Mouse (Mus musculus) heart, embryonic 11.5 days (tissue): ENCODE results near the gene Keg1. TPM values are rescaled to one million over a fixed set of nuclear protein-coding genes. Genes with fewer than 3 reads are reported as not detected.
"Not testable (repeated sequence)": the region's sequence is repeated elsewhere in the genome, so short reads cannot be mapped to it uniquely, and the experiment has no call there.

Experiments used
- ATAC-seq: fragments of 200-750 bp; cut with Nextera tagmentation; replicated peaks from 2 replicates; pipeline ENCODE4 v1.8.0; 2017; ENCODE audit warnings: moderate library complexity; ENCODE audit not compliant: insufficient number of reproducible peaks, low FRiP score, low TSS enrichment
- H3K27ac ChIP-seq: fragments of 300-500 bp; sonication (generic); 2 replicates; pipeline ENCODE4 v1.5.1; 2014; ENCODE audit warnings: mild to moderate bottlenecking, low read depth, low read length
- H3K27me3 ChIP-seq: fragments of 300-500 bp; sonication (generic); 2 replicates; pipeline ENCODE4 v1.6.1; 2014; ENCODE audit warnings: mild to moderate bottlenecking, low read length, mixed read lengths; ENCODE audit not compliant: control insufficient read depth, insufficient read depth
- H3K36me3 ChIP-seq: fragments of 300-500 bp; sonication (generic); 2 replicates; pipeline ENCODE4 v1.6.1; 2014; ENCODE audit warnings: mild to moderate bottlenecking, low read length, moderate library complexity, mixed read lengths; ENCODE audit not compliant: control insufficient read depth, insufficient read depth
- H3K4me1 ChIP-seq: fragments of 300-500 bp; sonication (generic); 2 replicates; pipeline ENCODE4 v1.6.1; 2014; ENCODE audit warnings: low read length; ENCODE audit not compliant: control insufficient read depth, insufficient read depth
- H3K4me2 ChIP-seq: fragments of 300-500 bp; sonication (generic); 2 replicates; pipeline ENCODE4 v1.6.1; 2014; ENCODE audit warnings: mild to moderate bottlenecking, moderate library complexity
- H3K4me3 ChIP-seq: fragments of 300-500 bp; sonication (generic); 2 replicates; pipeline ENCODE4 v1.5.1; 2014; ENCODE audit warnings: low read depth, low read length
- H3K9ac ChIP-seq: fragments of 300-500 bp; sonication (generic); 2 replicates; pipeline ENCODE4 v1.6.1; 2014; ENCODE audit warnings: mild to moderate bottlenecking, low read depth, low read length, moderate library complexity
- H3K9me3 ChIP-seq: fragments of 300-500 bp; sonication (generic); replicated peaks from 2 replicates; pipeline ENCODE4 v1.6.1; 2016; ENCODE audit warnings: low read length; ENCODE audit not compliant: control insufficient read depth
- WGBS: fragments of 180-500 bp; shearing (Covaris S2); extraction: QIAGEN DNeasy Blood & Tissue Kit; methylation state at CpG from one replicate; pipeline ENCODE4 v1.1.7; 2014; ENCODE audit not compliant: insufficient replicate concordance; 5-methylcytosine and 5-hydroxymethylcytosine counted together
- polyA plus RNA-seq: library from polyadenylated mRNA; unstranded; fragments of >200 nt; fragmentation: Nextera tagmentation; extraction: Ambion mirVana; gene quantifications from 2 replicates; pipeline ENCODE4 v1.2.1, GENCODE M21; 2014

The Keg1 gene
- not detected in 2 replicates for polyA plus RNA-seq

- no peak for ATAC-seq
- Histone ChIP-seq H3K4me2 (no peak within 1 kb of the TSS), H3K9me3 (no peaks in the 10 kb centered on the region), H3K4me3 (no peak within 1 kb of the TSS), H3K4me1 (no peaks in the 10 kb centered on the region), H3K9ac (no peak within 1 kb of the TSS), H3K27me3 (no peaks in the 10 kb centered on the region), H3K27ac (no peak within 1 kb of the TSS), H3K36me3 (no peaks in the 10 kb centered on the region)
- WGBS, result 71% methylated on average over 3 of the region's 3 CpGs
Measured at GRCm38 (mm10) chr19:12695590-12695989, at the start of gene Keg1. Gene Keg1, plus strand, starts transcription at chr19:12695786.

GRCm38 (mm10) chr19:12649511-12649910, 46.1 kb upstream of the Keg1 start:
- ATAC-seq, result no peak
- Histone ChIP-seq H3K9ac (no peak overlapping the region), H3K27me3 (no peaks in the 10 kb centered on the region), H3K4me2 (no peak overlapping the region), H3K4me1 (no peaks in the 10 kb centered on the region), H3K36me3 (no peaks in the 10 kb centered on the region), H3K4me3 (no peak overlapping the region), H3K27ac (no peak overlapping the region), H3K9me3 (no peaks in the 10 kb centered on the region)

GRCm38 (mm10) chr19:12666156-12666555, 29.4 kb upstream of the Keg1 start:
- H3K36me3 ChIP-seq, result no peaks in the 10 kb centered on the region
- no peaks in the 10 kb centered on the region for H3K4me1 ChIP-seq
- no peak overlapping the region for H3K27ac ChIP-seq
- no peak overlapping the region for H3K9ac ChIP-seq
- H3K27me3 ChIP-seq, result no peaks in the 10 kb centered on the region
- no peak for ATAC-seq
- no peak overlapping the region for H3K4me3 ChIP-seq
- 72% methylated on average over 1 of the region's 1 CpGs for WGBS
- H3K4me2 ChIP-seq, result no peak overlapping the region
- no peaks in the 10 kb centered on the region; the same call in 1 of the 2 replicates for H3K9me3 ChIP-seq

GRCm38 (mm10) chr19:12668601-12669000, 27.0 kb upstream of the Keg1 start:
- H3K4me2 ChIP-seq, H3K9me3 ChIP-seq, H3K27ac ChIP-seq, H3K9ac ChIP-seq, H3K36me3 ChIP-seq, H3K27me3 ChIP-seq, ATAC-seq, H3K4me3 ChIP-seq, H3K4me1 ChIP-seq: not testable (repeated sequence)
- 89% methylated on average over 3 of the region's 3 CpGs for WGBS

- no peak for ATAC-seq
- Histone ChIP-seq H3K9me3 (no peaks in the 10 kb centered on the region), H3K27me3 (no peaks in the 10 kb centered on the region), H3K9ac (no peak within 1 kb of the TSS), H3K4me2 (no peak within 1 kb of the TSS), H3K27ac (no peak within 1 kb of the TSS), H3K4me1 (no peaks in the 10 kb centered on the region), H3K4me3 (no peak within 1 kb of the TSS), H3K36me3 (no peaks in the 10 kb centered on the region)
Measured at GRCm38 (mm10) chr19:12670139-12670538, 25.4 kb upstream of the Keg1 start, which contains the start of gene Olfr1442. Gene Olfr1442, plus strand, starts transcription at chr19:12670439.

GRCm38 (mm10) chr19:12671051-12671450, 24.5 kb upstream of the Keg1 start:
- Histone ChIP-seq H3K4me3 (no peak overlapping the region), H3K4me2 (no peak overlapping the region), H3K9me3 (no peaks in the 10 kb centered on the region), H3K9ac (no peak overlapping the region), H3K36me3 (no peaks in the 10 kb centered on the region), H3K4me1 (no peaks in the 10 kb centered on the region), H3K27ac (no peak overlapping the region), H3K27me3 (no peaks in the 10 kb centered on the region)
- no peak for ATAC-seq
- 82% methylated on average over 4 of the region's 4 CpGs for WGBS

GRCm38 (mm10) chr19:12677812-12678211, 17.8 kb upstream of the Keg1 start, which contains the start of gene Olfr1443:
Gene Olfr1443, plus strand, starts transcription at chr19:12678112.
- Histone ChIP-seq H3K27ac (no peak within 1 kb of the TSS), H3K4me2 (no peak within 1 kb of the TSS), H3K9ac (no peak within 1 kb of the TSS), H3K36me3 (no peaks in the 10 kb centered on the region), H3K4me1 (no peaks in the 10 kb centered on the region), H3K27me3 (no peaks in the 10 kb centered on the region), H3K9me3 (no peaks in the 10 kb centered on the region), H3K4me3 (no peak within 1 kb of the TSS)
- WGBS, result 57% methylated on average over 3 of the region's 3 CpGs
- no peak for ATAC-seq

- Histone ChIP-seq H3K9me3 (no peaks in the 10 kb centered on the region), H3K4me1 (no peaks in the 10 kb centered on the region), H3K4me3 (no peak overlapping the region), H3K9ac (no peak overlapping the region), H3K4me2 (no peak overlapping the region), H3K27me3 (no peaks in the 10 kb centered on the region), H3K36me3 (no peaks in the 10 kb centered on the region), H3K27ac (no peak overlapping the region)
- ATAC-seq, result no peak
Measured at GRCm38 (mm10) chr19:12684638-12685037, 10.9 kb upstream of the Keg1 start.

- no peak overlapping the region for H3K4me3 ChIP-seq
Measured at GRCm38 (mm10) chr19:12685231-12685630, 10.4 kb upstream of the Keg1 start.

More at GRCm38 (mm10) chr19:12685231-12685630, 10.4 kb upstream of the Keg1 start:
- Histone ChIP-seq H3K27me3 (no peaks in the 10 kb centered on the region), H3K36me3 (no peaks in the 10 kb centered on the region), H3K9me3 (no peaks in the 10 kb centered on the region), H3K4me2 (no peak overlapping the region), H3K9ac (no peak overlapping the region), H3K4me1 (no peaks in the 10 kb centered on the region), H3K27ac (no peak overlapping the region)
- ATAC-seq, result no peak
